Mouse (Mus musculus) testis, postnatal 14 days (tissue): ENCODE results near the gene Dohh.

ENCODE experiments used
- DNase-seq: peaks from one replicate; pipeline ENCODE4 v3.0.0; 2021; ENCODE audit warnings: low spot score

The Dohh gene

GRCm38 (mm10) chr10:81383802-81384604 lies at the start of gene Dohh, which contains the start of gene Gm48551:
Dohh (plus strand) TSS chr10:81384428.
Gm48551 (plus strand) TSS chr10:81384466.
- DNase-seq: peak; percentile 98

- no peak for DNase-seq
These were observed 48.6 kb upstream of the Dohh start for GRCm38 (mm10) chr10:81335393-81336340.

GRCm38 (mm10) chr10:81336558-81336957 lies 47.7 kb upstream of the Dohh start:
- no peak for DNase-seq

GRCm38 (mm10) chr10:81340551-81341332 lies 43.5 kb upstream of the Dohh start:
- DNase-seq: no peak

GRCm38 (mm10) chr10:81341333-81341949 lies 42.8 kb upstream of the Dohh start:
- DNase-seq: no peak

- DNase-seq: no peak
These were observed 41.3 kb upstream of the Dohh start, which contains the start of gene Gipc3 for GRCm38 (mm10) chr10:81342686-81343505. Gipc3 (minus strand) TSS chr10:81343266.

- peak; percentile 86 for DNase-seq
These were observed 39.6 kb upstream of the Dohh start for GRCm38 (mm10) chr10:81344421-81345161.

- peak; percentile 72 for DNase-seq
These were observed 39.1 kb upstream of the Dohh start for GRCm38 (mm10) chr10:81345162-81345534.

GRCm38 (mm10) chr10:81346453-81347067 lies 37.7 kb upstream of the Dohh start:
- peak; percentile 85 for DNase-seq

GRCm38 (mm10) chr10:81349146-81349545 lies 35.1 kb upstream of the Dohh start:
- DNase-seq: peak; percentile 57

GRCm38 (mm10) chr10:81349961-81350350 lies 34.3 kb upstream of the Dohh start:
- no peak for DNase-seq

GRCm38 (mm10) chr10:81350351-81351063 lies 33.7 kb upstream of the Dohh start, which contains the start of gene Hmg20b:
Hmg20b (minus strand) TSS chr10:81350480.
- peak; percentile 100 for DNase-seq

GRCm38 (mm10) chr10:81351678-81352291 lies 32.4 kb upstream of the Dohh start:
- no peak for DNase-seq

GRCm38 (mm10) chr10:81354738-81355477 lies 29.3 kb upstream of the Dohh start:
- DNase-seq: no peak

- no peak for DNase-seq
These were observed 28.7 kb upstream of the Dohh start for GRCm38 (mm10) chr10:81355533-81355932.

GRCm38 (mm10) chr10:81356352-81356990 lies 27.8 kb upstream of the Dohh start:
- DNase-seq: no peak
